Mouse (Mus musculus) NIH3T3 (cell line): ENCODE data around the gene Rnf167.

Experiments used
- DNase-seq: peaks from one replicate; pipeline ENCODE4 v3.0.0-alpha.2; 2012; ENCODE audit warnings: low read depth

The Rnf167 gene

DNA sequence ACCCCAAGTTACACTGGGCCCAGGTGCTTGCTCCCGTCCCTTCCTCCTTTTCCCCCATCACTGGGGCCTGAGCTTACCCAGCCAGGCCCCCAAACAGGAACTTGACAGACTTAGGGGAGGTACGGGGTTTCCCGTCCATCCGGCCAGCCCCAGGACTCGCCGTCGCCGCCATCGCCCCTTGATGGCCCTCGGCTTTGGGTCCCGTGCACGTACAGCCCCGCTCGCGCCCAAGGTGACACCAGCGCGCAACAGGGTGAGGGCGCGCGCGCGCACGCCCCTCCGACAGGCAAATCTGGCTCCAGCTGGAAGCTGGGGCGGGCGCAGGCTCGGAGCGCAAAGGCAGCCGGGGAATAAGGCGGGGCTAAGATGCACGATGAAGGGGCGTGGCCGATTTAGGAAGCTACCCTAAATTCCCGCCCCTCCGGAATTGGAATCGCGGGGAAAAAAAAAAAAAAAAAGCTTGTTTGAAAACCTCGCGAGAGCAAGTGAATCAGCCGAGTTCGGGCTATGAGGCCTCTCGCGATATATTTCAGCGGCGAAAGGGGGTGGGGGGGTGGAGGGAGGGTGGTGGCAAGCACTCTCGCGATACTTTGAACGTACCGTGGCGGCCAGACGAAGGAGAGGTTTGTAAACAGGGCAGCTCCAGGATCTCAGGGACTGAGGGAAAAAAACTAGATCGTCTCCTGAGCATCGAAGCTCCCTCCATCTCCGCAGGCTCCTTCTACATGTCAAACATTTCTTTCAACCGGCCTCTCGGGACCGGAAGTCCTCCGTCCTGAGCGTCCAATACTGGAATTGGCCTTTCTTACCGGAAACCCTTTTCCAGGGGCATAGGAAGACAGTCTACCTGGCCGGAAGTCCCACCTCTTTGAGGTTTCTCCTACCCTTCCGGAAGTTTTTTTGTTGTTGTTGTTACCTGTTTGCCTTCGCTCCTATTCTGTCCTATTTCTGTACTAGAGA is at the start of gene Rnf167, which contains the start of gene Slc25a11:
TSS of gene Rnf167 (plus strand) at position 545 of the 960 bp plus-strand sequence.
TSS of gene Slc25a11 (minus strand) at position 789 of the 960 bp plus-strand sequence.
- peak; percentile 99 for DNase-seq

DNA sequence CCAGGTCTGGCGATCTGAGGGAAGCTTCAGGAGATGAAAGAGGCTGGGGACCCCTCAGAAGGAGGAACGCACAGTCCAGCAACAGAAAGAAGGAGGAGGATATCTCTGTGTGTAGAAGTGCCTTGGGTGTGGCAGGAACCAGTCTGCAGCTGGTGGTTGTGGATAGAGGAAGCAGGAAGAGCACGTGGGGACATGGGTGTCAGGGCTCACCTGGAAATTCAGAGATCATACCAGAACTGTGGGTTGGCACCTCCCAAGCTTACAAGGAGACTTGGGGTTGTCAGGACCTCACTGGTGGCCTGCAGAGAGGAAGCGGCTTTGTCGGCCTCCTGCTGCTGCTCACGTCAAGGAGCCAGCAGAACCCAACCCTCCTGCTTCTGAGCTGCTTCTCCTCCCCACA is 49.7 kb upstream of the Rnf167 start:
- DNase-seq = no peak

DNA sequence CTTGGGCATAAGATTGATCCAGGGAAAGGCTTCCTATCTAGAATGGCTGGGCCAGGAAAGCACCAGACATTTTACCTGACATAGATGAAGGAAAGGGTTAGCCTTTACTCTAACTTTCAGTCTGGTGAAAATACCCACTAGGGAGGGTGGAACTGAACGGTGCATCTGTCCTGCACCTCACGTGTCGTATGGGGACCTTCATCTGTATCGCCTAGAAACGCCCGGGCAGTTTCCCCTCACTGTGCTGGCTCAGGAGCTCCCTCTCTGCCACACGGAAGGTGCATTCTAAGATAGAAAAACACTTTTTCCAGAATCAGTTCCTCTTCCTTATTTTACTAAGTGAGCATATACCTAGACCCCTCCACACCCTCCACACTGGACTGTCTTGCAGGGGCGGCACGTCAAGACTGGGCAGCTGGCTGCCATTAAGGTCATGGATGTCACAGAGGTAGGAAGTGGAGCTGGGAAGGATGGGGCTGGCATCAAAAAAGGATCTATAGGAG is 48.5 kb upstream of the Rnf167 start:
- DNase-seq = no peak

DNA sequence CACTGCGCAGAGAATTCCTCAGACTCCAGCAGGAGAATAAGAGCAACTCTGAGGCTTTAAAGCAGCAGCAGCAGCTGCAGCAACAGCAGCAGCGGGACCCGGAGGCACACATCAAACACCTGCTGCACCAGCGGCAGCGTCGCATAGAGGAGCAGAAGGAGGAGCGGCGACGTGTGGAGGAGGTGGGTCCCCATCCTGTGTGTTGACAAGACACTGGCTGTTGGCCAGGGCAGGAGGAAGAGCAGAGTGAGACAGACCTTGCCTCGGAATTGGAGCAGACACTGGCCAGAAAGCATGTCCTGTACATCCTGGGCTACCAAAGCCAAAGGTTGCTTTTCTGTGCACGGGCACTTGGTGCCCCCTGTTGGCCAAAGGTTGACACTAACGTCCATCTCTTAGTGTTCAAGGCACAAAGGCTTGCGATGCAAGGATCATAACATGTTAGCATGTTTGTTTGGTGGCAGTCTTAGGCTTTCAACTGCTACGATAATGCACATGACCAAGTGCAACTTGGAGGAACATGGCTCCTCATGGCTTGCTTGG is 41.9 kb upstream of the Rnf167 start:
- peak; percentile 89 for DNase-seq

DNA sequence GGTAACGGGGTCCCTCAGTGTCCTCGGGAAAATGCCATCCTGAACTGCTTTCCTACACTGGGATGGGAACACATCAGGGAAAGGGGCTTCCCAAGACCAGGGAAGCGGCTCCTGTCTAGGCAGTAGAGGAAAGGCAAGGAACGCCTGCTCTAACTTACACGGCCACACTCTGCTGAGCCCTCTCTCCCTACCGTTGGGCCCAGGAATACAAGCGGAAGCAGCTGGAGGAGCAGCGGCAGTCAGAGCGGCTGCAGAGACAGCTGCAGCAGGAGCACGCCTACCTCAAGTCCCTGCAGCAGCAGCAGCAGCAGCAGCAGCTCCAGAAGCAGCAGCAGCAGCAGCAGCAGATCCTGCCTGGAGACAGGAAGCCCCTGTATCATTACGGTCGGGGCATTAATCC is 40.3 kb upstream of the Rnf167 start:
- no peak for DNase-seq

DNA sequence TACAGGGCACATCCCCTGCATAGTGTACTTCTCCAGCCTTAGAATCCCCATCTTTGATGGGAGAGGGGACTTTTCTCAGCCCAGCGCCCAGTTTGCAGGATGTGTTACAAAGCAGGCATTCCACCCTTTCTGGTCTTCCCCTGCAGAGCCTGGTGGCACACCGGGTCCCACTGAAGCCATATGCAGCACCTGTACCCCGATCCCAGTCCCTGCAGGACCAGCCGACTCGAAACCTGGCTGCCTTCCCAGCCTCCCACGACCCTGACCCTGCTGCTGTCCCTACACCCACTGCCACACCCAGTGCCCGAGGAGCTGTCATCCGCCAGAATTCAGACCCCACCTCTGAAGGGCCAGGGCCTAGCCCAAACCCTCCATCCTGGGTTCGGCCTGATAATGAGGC is 39.4 kb upstream of the Rnf167 start:
- DNase-seq = no peak

DNA sequence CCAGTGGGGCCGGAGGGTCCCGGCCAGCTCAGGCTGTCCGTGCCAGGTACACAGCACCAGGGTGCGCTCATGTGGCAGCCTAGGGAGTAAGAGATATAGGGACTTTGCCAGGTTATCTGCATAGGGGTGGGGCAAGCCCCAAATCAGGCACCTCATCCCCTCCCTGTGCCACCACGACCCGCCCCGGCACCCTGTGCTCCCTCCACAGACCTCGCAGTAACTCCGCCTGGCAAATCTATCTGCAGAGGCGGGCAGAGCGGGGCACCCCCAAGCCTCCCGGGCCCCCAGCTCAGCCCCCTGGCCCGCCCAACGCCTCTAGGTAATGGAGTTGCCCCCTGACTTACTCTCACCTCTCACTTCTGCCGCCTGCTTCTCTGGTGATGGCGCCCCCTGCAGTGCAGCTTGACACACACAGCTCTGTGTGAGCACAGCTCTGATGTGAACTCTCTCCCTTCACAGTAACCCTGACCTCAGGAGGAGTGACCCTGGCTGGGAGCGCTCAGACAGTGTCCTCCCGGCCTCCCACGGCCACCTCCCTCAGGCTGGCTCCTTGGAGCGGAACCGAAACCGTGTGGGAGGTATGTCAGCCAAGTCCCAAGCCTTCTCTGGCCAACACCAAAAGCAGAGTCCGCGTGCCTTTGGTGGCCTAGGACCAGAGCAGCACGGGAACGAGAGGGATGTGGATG is 38.5 kb upstream of the Rnf167 start:
- DNase-seq = no peak

DNA sequence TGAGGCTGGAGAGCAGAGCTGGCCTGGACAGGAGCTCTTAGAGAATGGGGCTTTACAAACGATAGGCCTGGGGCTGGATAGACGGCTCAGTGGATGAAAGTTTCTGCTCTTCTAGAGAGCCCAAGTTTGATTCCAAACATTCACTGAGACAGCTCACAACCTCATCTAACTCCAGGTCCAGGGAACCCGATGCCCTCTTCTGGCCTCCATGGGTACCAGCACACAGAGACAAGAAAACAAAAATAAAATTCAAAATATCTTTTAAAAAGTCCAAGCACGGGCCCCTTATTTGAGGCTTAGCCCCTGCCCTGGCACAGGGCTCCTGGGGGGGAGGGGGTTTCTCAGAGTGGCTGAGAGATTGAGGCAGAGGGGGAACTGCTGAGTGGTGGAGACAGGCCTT is 36.3 kb upstream of the Rnf167 start:
- peak; percentile 41 for DNase-seq

DNA sequence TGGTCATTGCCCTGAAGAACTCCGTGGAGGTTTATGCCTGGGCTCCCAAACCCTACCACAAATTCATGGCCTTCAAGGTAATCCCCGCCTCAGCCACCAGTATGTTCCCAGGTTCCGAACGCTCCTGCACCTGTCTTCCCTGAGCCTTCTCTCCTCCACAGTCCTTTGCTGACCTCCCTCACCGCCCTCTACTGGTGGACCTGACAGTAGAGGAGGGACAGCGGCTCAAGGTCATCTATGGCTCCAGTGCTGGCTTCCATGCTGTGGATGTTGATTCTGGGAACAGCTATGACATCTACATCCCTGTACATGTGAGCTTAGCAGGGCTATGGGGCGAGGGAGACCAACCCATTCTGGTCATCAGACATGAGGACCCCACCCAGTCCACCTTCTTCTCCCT is 34.5 kb upstream of the Rnf167 start:
- no peak for DNase-seq

DNA sequence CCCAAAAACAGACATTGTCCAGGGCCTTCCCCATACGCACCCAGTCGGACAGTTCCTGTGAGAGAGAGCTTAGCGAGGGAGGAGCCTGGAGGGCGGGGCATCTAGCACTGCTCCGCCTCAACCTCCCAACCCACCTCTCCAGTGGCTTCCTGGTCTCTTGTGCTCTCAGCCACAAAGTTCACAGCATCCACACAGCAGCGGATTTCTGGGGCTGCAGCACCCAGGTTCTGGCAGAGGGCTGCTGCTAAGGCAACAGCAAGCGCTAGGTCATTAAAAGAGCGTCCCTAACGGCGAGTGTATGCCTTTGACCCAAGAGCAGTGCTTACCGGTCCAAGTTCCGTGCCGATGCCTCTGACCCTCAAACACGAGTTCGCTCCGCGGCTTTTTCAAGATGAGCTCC is 32.0 kb upstream of the Rnf167 start:
- DNase-seq = no peak

DNA sequence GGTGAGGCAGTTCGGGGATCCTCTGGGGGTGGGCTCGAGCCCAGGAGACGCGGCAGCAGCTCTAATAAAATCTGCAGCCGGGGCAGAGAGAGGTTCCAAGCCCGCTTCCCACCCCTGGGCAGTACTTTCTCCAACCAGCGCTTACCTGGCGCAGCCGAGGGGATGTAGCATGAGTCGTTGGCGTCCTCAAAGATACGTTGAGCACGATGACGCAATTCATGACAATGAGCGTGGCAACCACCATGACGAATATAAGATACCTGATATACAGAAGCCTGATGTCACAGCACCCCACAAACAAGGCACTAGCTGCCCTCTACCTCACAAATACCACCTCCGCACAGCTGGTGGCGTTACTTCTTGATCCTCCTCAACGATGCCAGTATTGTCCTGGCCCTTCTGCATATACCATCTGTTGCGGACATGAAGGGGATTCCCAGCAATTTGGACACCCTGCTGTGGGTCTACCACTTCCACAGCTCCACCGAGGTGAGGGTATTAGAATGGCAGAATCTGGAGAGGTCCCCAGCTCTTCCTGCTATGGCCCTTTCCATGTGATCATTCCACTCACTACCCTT is 31.4 kb upstream of the Rnf167 start, which contains the start of gene 4930544D05Rik:
TSS of gene 4930544D05Rik (plus strand) at position 333 of the 578 bp plus-strand sequence.
- DNase-seq = no peak

DNA sequence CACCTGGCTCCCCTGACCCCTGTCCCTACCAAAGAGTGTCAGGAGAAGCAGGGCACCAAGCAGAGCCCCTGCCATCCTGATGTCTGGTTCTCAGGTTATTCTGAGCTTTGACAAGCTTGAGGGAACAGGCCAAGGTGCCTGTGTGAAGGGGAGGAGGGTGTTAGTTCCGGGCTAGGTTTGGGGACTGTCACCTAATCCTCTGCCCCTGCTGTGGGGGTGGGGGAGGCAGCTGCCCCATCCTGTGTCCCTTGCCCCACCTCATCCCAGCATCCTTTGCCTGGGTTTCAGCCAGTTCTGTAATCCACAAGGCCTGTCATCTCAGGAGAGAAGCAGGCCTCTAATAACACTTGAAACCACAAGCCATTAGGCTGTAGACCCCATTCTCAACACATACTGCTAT is 27.9 kb upstream of the Rnf167 start, which contains the start of gene Chrne:
TSS of gene Chrne (minus strand) at position 116 of the 400 bp plus-strand sequence.
- no peak for DNase-seq

DNA sequence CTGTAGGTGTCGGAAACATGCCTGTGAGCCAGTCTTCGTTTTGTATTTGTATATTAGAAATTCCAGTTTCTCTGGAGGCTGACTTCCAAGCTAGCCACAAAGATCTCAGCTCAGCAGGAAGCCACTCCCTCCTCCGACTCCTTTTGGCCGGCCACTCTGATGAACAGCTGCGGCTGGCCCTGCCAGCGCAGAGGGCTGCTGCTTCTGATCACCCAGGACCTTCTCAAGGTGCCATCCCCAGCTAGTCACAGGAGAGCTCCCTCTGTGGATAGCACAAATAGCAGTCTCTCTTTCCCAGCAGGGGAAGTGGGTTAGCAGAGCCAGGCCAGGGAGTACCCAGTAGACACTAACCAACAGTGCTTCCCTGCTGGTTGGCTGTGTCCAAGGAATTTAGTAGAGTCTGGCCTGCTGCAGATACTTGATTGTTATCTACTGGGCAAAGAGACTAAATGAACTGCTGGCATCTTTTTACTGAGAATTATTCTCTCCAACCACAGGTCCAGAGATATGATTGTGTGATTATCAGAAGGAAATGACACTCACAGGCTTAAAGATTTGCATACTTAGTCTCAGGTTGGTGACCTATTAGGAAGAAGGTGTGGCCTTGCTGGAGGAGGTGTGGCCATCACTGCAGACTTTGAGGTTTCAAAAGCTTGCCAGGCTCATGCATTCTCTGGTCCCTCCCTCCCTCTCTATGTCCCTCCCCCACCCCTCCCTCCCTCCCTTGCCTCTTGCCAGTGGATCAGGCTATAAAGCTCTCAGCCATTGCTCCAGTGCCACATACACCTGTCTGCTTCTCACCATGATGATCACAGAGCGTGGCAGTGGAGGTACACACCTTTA is 24.8 kb upstream of the Rnf167 start:
- DNase-seq = peak; percentile 26

DNA sequence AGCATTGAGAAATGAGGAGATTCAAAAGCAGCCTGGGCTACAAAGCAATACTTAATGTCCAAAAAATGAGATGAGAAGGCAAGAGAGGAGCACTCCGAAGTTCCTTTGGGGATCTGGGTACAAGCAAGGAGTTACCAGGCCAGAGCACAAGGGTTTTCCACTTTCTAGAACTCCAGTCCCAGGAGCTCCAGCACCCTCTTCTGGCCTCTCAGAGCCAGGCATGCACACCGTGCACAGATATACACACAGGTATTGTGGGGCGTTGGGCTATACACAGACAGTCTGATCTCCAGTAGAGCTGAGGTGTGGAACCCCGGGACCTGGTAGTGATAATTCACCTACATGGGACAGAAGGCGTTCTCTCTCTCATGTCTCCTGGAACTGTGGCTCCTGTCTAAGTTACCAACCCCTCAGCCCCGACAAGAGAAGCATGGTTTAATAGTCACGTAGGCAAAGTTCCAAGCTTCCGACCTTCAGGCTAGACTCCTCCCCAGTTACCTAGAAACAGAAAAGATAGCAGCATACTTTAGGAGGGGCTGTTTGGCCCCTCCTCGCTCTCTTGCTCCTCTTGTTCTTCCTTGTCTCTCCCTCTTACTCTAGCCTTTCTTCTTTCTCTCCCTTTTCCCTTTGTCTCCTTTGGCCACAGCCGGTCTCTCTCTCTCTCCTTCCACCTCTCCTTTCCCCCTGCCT is 23.8 kb upstream of the Rnf167 start:
- DNase-seq = peak; percentile 32

DNA sequence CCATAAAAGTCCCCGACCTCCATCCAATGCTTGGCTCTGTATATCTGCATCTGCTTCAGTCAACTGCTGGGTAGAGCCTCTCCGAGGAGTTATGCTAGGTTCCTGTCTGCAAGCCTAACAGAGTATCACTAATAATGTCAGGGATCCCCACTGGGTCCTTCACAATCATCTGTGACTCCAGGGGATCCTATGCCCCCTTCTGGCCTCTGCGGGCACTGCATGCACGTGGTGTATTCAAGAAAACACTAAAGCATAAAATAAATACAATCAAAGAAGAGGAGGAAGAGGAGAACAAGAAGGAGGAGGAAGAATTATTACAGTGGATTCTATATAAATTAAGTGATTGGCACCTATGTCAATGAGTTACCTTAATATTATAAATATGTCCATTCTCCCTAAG is 21.6 kb upstream of the Rnf167 start:
- peak; percentile 73 for DNase-seq

DNA sequence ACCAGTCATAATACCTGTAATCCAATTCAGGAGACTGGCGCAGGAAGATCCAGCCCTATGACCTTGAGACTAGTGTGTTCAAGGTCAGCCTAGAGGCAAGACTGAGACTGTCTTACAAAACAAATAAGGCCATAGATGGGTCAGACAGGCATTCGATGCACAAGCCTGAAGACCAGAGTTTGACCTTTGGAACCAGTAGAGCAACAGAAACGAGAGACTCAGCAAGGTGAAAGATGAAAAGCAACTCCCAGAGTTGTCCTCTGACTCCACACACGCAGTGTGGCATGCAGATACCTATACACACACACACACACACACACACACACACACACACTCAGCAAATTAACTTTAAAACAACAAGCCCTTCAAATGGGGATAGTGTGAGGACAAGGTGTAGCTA is 20.2 kb upstream of the Rnf167 start:
- DNase-seq = no peak

DNA sequence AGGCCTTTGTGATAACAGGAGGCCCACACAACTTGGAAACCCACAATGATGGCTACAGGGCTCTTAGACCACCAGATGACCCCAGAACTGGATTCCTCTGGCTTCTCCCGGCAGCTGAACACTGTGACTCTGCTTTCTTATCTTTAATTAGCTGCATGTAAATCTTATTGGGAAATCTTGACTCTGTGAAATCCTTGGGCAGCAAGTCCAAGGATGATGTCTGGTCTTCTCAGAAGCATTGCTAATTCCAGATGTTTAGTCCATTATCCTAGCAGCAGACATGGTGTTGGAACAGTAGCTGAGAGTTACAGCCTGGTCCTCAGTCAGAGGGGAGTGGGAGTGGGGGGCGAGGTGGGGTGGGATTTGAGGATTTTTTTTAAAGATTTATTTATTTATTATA is 18.6 kb upstream of the Rnf167 start:
- no peak for DNase-seq

DNA sequence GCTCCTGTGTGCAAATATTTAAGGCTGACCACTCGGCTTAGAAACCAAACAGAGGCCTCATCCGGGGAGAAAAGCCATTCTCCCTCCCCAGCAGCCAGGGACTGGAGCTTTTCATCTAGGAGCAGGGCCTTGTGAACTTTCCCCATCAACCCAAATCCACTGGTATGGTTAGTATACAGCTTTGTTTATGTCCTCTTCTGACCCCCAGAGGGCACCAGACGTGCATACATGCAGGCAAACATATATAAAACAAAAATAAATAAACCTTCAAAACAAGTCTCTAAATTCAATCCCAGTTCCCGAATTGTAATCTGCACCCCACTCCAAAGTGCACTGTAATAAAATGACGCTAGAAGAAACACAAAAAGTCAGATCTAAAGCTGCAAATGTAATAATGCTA is 17.5 kb upstream of the Rnf167 start:
- peak; percentile 75 for DNase-seq

DNA sequence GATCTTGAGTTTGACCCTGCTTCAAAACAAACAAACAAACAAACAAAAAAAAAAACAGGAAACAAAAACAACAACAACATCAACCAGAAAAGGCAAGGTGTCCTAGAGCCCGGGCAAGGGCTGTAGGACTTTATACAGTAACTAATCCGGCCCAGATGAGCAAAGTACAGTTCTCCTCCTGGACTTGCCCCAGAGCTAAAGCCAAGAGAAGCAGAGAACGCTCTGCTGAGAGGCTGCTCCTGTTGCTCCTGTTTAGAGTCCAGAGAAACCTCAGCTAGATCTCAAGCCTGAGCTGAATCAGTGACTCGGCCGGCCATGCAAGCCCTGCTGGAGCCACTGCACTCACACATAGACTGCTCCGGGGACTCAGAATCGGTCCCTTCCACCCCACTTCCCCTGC is 16.9 kb upstream of the Rnf167 start:
- DNase-seq = no peak

DNA sequence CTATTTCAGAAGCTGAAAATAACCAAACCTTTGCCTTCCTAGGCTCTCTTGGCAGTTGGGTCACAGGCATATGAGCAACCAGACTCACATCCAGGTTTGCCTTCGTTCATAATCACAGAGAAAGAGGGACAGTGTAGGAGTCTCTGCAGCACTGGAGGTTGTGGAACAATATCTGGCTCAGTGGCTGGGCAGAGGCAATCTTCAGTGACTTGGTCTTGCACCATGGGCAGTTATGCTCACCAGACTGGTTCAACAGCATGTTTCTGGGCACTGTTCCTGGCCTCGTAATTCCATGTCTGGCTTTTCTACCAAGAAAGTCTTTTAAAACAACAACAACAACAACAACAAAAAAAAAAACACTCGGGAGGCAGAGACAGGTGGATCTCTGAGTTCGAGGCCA is 11.4 kb upstream of the Rnf167 start:
- DNase-seq = no peak

DNA sequence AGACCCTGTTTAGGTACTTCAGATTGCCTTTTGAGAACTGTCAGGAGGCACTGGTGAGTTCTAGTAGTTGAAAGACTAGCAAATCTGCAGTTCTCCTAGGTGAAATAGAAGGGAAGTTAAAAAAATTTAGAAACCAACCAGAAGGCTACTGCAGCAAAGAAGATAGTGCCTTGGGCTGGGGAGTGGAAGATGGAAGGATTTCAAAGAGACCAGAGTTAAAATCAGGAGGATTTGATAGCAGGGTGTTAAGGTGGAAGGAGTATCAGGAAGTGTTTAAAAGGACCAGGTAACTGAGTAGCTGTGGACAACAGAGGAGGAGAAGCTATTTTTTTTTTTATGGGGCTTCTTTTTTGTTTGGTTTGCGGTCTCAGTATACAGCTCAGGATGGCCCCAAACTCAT is 9.3 kb upstream of the Rnf167 start:
- DNase-seq = no peak
